Mouse (Mus musculus) left cerebral cortex, postnatal 10 days (tissue): Measurements from ENCODE around the gene Tnf. TPM values are rescaled to one million over a fixed set of nuclear protein-coding genes. Genes with fewer than 3 reads are reported as not detected.

ENCODE experiments used
- DNase-seq, 2 experiments: peaks; one replicate each; pipeline ENCODE4 v3.0.0; 2021 to 2022; ENCODE audit warnings: low spot score in 2 of 2, mixed read lengths in 1 of 2; ENCODE audit errors: extremely low spot score in 1 of 2
- intact Hi-C: fragments of 180-260 bp; cut with DNase I; formaldehyde crosslinking; loops from one replicate; pipeline ENCODE4 v1.15.1; 2025
- total RNA-seq, 2 experiments: library from RNA; stranded (reverse); gene quantifications; 2 replicates each; pipeline ENCODE4 v1.2.3; 2021

Tnf gene
- total RNA-seq, 2 experiments from 2014 or later, result 0.19 TPM; not detected in 1

- intact Hi-C loops, result no loop called here
- no peak for DNase-seq
Measured at GRCm38 (mm10) chr17:35205380-35205769, 3.6 kb upstream of the Tnf start.

- intact Hi-C loops, result no loop called here
- no peak for DNase-seq
Measured at GRCm38 (mm10) chr17:35204494-35205379, 2.9 kb upstream of the Tnf start, which contains the start of gene Lta. TSS of gene Lta (minus strand) at chr17:35205351.

GRCm38 (mm10) chr17:35202442-35202841, 635 bp upstream of the Tnf start:
- intact Hi-C loops, result no loop called here
- no peak for DNase-seq

- DNase-seq, result no peak
- intact Hi-C loops, result no loop called here
Measured at GRCm38 (mm10) chr17:35201128-35201527, 679 bp downstream of the Tnf start.

- DNase-seq, result no peak
- intact Hi-C loops, result no loop called here
Measured at GRCm38 (mm10) chr17:35200398-35200797, 1.4 kb downstream of the Tnf start.

- DNase-seq, result no peak
- intact Hi-C loops, result no loop called here
Measured at GRCm38 (mm10) chr17:35198946-35199345, 2.9 kb downstream of the Tnf start.

GRCm38 (mm10) chr17:35198029-35198428, 3.8 kb downstream of the Tnf start:
- intact Hi-C loops, result no loop called here
- DNase-seq, result no peak

GRCm38 (mm10) chr17:35197126-35197525, 4.7 kb downstream of the Tnf start:
- no peak for DNase-seq
- intact Hi-C loops, result no loop called here

- intact Hi-C loops, result no loop called here
- DNase-seq, result no peak
Measured at GRCm38 (mm10) chr17:35196321-35196641, 5.5 kb downstream of the Tnf start.

GRCm38 (mm10) chr17:35195631-35196320, 6.0 kb downstream of the Tnf start:
- intact Hi-C loops, result no loop called here
- DNase-seq, result peak; percentile 70 to 90

- intact Hi-C loops, result no loop called here
- DNase-seq, result no peak
Measured at GRCm38 (mm10) chr17:35194844-35195630, 6.8 kb downstream of the Tnf start.

GRCm38 (mm10) chr17:35193881-35194843, 7.6 kb downstream of the Tnf start, which contains the start of gene Ltb:
TSS of gene Ltb (plus strand) at chr17:35194439.
- no peak for DNase-seq
- intact Hi-C loops, result no loop called here

- DNase-seq, result no peak
- intact Hi-C loops, result no loop called here
Measured at GRCm38 (mm10) chr17:35192924-35193323, 8.9 kb downstream of the Tnf start.

GRCm38 (mm10) chr17:35191723-35192122, 10.1 kb downstream of the Tnf start:
- DNase-seq, result no peak

GRCm38 (mm10) chr17:35190096-35190495, 11.7 kb downstream of the Tnf start:
- intact Hi-C loops, result no loop called here
- no peak for DNase-seq

More at GRCm38 (mm10) chr17:35191723-35192122, 10.1 kb downstream of the Tnf start:
- intact Hi-C loops, result no loop called here

GRCm38 (mm10) chr17:35189186-35189585, 12.6 kb downstream of the Tnf start:
- no peak for DNase-seq
- intact Hi-C loops, result no loop called here

GRCm38 (mm10) chr17:35187959-35188610, 13.7 kb downstream of the Tnf start, which contains the start of gene Lst1:
TSS of gene Lst1 (minus strand) at chr17:35188439.
- no peak for DNase-seq
- intact Hi-C loops, result no loop called here

- no peak for DNase-seq
- intact Hi-C loops, result no loop called here
Measured at GRCm38 (mm10) chr17:35187345-35187744, 14.5 kb downstream of the Tnf start.
